Mouse (Mus musculus) frontal cortex, adult (tissue): ENCODE data around the gene Rnf31.

Experiments used
- ATAC-seq: cut with Nextera tagmentation; 2 replicates; pipeline ENCODE4 v1.9.2; 2017; ENCODE audit warnings: mild to moderate bottlenecking, moderate library complexity, mixed read lengths; ENCODE audit not compliant: low TSS enrichment

The Rnf31 gene

GRCm38 (mm10) chr14:55604823-55605222 is 13.3 kb downstream of the Rnf31 start:
- no peak for ATAC-seq

- ATAC-seq = no peak
Measured at GRCm38 (mm10) chr14:55605743-55606459, 14.4 kb downstream of the Rnf31 start.

- ATAC-seq = no peak
Measured at GRCm38 (mm10) chr14:55608339-55608738, 16.8 kb downstream of the Rnf31 start.

- ATAC-seq = no peak
Measured at GRCm38 (mm10) chr14:55613346-55613745, 21.8 kb downstream of the Rnf31 start.

DNA sequence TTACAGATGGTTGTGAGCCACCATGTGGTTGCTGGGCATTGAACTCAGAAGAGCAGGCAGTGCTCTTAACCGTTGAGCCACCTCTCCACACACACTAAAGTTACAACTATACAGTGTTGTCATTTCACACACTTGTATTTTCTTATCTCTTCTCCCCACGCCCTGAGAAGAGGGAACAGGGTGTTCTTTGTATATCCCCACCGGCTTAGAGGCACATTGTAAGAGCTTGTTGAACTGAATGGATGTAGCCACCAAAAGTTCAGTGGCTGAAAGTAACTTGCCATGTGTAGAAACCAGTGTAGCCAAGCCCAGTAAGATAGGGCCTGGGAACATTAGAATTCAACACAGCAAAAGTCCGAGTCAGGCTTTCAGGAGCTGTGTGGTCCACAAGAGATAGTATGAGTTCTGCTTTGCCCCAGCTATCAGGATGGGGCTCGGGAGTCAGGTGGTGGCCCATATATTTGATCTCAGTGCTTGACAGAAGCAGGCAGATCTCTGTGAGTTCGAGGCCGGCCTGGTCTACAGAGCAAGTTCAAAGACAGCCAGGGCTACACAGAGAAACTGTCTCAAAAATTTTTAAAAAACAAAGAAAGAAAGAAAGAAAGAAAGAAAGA is 23.2 kb downstream of the Rnf31 start:
- ATAC-seq = no peak

DNA sequence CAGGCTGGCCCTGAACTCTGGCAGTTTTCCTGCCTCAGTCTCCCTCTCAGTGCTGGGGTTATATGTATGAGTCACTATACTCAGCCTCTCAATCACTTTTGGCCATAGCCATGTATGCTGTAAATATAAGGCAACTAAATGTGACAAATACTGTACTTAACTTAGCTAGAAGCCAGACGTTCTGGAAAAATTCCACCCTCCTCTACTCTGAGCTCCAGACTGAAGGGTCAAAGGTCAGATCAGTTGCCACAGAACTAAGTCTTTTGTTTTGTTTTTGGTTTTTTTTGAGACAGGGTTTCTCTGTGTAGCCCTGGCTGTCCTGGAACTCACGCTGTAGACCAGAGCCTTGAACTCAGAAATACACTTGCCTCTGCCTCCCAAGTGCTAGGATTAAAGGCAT is 24.4 kb downstream of the Rnf31 start:
- ATAC-seq = no peak

DNA sequence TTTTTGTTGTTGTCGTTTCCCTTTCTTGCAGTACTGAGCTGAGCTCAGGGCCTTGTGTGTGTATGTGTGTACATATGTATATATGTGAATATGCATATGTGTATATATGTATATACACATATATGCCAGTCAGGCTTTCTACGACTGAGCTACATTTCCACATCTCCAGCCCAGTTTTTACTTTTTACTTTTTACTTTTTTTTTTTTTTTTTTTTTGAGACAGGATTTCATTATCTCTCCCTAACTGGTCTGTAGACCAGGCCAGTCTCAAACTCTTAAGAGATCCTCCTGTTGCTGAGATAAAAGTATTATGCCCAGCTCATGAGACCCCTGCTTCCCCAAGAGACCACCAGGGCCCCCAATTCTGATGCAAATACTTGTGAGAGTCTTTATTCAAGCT is 25.3 kb downstream of the Rnf31 start:
- ATAC-seq = no peak

GRCm38 (mm10) chr14:55617822-55618221 is 26.3 kb downstream of the Rnf31 start, which contains the start of gene Rec8:
TSS of gene Rec8 (plus strand) at chr14:55618037.
- ATAC-seq = peak; percentile 72; the same call in 1 of the 2 replicates

DNA sequence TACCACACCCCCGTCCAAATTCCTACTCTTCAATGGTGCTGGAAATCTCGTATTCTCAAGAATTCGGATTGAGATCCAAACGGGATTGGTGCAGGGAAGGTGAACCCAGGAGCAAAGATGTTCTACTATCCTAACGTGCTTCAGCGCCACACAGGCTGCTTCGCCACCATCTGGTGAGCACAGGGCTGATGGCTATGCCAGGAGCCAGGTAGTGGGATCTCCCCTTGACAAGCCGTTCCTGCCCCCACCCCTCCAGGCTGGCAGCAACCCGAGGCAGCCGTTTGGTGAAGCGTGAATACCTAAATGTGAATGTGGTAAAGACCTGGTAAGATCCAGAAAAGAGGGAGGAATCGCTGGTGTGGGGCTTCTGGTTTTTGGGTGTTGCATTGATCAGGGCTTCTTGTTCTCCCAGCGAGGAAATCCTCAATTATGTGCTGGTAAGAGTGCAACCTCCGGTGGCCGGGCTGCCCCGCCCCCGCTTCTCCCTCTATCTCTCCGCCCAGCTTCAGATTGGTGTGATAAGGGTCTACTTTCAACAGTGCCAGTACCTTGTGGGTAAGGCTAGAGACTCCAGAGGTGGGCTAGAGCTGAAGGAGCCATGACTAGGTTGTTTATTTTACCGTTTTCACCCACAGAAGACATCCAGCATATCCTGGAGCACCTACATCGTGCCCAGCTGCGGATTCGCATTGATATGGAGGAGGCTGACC is 27.1 kb downstream of the Rnf31 start:
- ATAC-seq = no peak

DNA sequence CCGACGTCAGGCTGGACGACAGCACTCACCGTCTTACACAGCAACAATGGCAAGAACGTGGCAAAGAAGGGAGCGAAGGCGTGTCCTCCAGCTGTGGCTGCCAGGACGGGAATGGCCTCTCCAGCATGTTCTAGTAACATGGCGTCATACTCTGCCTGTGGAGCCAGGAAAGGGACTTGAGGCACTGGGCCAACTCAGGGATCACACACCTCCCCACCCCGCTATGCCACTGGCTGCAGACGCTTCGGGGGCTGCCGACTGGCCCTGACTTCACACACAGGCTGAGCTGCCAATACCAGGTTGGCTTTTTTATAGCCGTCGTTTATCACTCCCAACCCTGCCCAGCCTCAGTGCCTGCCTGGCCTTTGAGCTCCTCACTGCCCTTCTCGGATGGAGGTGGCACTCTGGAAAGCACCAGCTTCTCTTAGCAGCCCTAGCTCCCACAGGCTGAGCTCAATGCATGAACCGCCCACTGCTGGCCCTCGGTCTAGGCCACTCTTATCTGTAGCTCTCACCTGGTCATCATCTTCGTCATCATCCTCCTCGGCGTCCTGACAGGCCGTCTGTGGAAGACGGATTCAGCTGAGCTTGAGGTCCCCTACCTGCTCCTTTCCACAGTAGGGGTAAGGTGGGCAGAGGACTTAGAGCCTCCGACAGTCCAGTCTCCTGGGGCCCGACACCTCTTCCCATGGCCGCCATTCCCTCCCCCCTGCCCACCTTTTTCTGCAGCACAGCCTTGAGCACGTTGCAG is 36.7 kb downstream of the Rnf31 start:
- no peak for ATAC-seq

DNA sequence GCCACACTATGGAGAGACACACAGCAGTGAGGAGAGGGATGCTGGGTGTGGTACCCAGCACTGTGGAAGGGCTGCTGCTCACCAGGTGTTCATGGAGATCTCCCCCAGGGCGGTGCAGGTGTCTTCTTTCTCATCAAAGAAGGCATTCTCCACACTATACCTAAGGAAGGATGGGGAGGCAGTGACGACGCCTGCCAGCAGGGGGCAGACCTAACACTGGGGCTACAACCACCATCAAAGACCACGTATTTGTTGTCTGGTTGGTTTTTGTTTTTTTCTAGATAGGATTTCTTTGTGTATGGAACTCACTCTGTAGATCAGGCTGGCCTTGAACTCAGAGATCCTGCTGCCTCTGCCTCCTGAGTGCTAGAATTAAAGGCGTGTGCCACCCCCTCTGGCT is 37.8 kb downstream of the Rnf31 start:
- ATAC-seq = no peak

DNA sequence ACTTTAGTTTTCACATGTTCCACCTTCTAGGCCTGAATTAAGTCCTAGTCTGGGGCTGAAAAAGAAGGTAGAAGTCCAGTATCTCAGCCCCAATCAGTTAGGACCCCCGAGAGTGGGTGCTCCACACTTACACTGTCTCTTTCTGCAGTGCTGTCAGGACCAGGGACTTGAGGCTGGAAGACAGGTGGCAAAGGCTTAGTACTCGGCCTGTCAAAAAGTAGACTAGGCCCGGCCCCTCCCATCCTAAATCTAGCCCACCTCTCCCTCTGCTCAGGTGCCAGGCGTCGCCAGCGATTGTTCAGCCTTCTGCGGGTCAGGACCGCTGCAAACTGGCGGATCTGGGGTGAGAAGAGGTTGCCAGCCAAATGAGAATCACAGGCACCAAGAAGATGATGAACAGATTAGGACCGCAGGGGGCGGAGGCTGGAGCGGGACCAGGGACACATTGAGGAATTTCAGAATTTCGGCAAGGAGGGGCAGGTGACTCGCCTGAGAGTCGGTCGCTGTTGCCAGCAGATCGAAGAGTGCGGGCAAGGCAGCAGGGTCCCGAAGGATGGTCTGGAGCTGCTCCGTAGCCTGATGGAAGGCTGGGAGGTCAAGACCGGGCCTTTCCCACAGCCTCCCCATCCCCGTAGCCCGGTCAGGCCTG is 43.5 kb downstream of the Rnf31 start:
- peak; percentile 45 for ATAC-seq

- peak; percentile 97 for ATAC-seq
Measured at GRCm38 (mm10) chr14:55635523-55636007, 44.1 kb downstream of the Rnf31 start, which contains the start of gene Ipo4. TSS of gene Ipo4 (minus strand) at chr14:55635957.

- ATAC-seq = no peak
Measured at GRCm38 (mm10) chr14:55637795-55638194, 46.3 kb downstream of the Rnf31 start, which contains the start of gene Gm49378. TSS of gene Gm49378 (minus strand) at chr14:55637895.

DNA sequence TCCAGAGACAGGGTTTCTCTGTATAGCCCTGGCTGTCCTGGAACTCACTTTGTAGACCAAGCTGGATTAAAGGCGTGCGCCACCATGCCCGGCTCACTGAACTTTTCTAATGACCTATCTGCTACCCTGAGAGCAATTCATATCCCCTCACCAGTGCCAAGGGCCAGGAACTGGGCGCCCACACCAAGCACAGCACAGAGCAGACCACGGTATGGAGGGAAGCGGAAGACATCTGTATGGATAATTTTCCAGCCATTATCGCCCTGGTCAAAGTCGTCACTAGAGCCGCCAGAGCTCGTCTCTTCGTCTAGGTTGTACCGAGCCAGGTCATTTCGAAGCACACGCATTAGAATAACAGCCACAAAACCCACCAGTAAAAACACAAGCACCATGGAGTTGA is 49.3 kb downstream of the Rnf31 start:
- no peak for ATAC-seq

DNA sequence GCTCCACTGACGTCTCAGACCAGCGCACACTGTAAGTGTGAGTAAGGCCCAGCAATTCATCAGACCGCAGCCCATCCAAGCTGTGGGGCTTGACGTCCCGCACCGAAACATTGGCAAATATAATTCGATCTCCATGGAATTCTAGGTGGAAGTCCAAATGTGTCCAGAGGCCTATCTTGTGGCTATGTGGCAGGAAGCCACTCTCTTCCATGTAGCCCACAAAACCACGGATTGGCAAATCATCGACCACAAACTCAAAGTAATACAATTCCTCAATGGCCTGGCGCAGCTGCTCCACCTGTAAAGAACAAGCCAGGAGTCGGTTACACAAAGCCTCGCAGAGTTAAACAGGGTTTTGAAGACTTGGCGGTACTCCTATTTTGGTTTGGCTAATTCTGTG is 49.8 kb downstream of the Rnf31 start:
- ATAC-seq = no peak

DNA sequence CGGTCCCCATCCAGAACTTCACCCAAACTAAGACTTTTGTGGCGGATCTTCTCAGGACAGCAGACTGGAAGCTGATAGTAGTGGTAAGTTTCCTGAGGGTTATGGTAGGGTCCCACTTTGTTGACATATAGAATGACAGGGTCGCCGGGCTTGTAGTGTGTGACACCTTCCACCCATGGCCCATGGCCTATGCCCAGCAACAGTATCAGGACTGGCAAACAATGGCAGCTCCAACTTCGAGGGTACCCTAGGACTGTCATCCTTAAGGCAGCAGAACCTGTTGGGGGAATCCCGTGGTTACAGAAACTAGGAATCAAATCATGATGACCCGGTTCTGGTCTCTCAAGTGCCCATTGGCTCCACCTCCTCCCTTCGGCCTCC is 51.2 kb downstream of the Rnf31 start:
- 0 out of 2 replicates have a peak, but pooled peaks have one; percentile 5 for ATAC-seq

- ATAC-seq = peak; percentile 90
Measured at GRCm38 (mm10) chr14:55643060-55643907, 51.8 kb downstream of the Rnf31 start, which contains the start of gene Tm9sf1. TSS of gene Tm9sf1 (minus strand) at chr14:55643806.

DNA sequence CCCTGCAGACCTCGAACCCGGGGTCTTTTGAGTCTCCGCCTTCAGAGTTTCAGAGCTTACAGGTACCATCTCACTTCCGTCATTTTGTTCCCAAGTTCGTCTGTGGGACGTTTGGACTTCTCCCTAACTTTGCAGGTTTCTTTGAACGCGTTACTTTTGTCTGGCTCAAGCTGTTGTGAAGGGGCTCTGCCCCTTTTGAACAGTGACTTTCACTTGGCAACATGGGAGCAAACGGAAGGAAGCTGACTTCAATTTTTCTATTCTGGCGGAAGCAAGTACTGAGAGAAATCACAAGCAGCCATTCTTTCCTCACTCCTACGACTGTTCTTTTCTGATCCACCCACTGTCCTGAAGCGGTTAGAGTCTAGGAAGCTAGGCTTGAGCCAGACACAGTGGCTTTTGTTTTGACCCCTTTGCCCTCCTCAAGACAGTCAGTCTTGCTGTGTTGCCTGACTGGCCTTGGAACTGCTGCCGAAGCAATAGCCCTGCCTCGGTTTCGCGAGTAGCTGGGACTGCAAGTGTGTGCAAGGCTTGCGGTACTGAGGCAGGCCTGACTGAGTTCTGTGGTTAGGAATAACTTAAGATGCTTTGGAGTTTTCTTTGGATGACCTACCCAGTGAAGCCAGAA is 52.9 kb downstream of the Rnf31 start:
- ATAC-seq = no peak

- no peak for ATAC-seq
Measured at GRCm38 (mm10) chr14:55649884-55650283, 58.4 kb downstream of the Rnf31 start, which contains the start of gene Tssk4. TSS of gene Tssk4 (plus strand) at chr14:55650184.
